Mouse (Mus musculus): ENCODE results near the gene Mybphl.

Gene Mybphl

DNA sequence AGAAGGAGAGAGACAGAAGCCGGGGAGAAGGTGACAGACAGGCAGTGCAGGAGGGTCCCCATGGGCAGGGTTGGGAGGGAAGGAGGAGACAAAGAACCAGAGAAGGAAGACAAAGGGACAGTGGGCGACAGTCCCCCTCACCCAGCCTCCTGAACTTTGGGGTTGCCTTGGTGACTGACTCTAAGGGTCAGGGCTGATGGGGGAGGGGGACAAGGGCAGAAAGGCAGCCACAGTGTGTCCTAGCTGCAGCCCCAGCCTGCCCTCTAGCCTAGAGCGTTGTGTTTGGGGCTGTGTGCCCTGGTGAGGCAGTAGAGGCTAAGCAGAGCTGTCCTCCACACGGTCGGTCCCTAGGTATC lies 45.6 kb downstream of the Mybphl start:
- DNase-seq (ENCODE audit: low spot score), result no peak

DNA sequence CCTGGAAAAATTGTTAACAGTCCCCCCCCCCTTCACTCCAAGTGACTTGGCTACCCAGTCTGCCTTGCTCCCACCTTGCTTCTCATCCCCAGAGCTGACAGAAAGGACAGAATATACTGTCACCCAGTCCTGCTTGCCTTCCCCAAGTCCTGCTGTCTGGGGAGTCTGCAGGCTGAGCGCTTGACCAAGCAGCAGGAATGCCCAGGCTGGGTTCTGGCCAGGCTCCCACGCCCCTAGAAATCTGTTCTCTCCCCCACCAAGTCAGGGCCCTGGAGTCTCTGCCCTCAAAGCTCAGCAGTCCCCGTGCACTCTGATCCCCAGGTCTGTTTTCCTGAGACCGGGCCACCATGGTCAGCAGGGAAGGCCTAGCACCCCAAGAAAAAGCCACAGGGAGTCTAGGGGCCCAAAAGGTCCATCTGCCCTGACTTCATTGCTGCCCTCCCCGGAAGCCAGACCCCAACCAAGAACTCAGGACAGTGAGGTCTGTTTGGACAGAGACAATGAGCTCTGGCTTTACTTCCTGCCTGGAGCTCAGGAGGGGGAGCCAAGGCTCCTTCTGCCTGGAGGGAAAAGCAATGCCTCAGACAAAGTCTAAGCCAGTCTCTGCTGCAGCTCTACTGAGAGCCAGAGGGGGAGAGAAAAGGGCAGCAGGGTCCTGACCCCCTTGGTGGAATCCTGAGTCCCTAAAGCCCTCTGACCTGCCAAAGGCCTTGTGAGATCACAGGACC lies 46.5 kb downstream of the Mybphl start:
- DNase-seq (ENCODE audit: low spot score), result no peak

DNA sequence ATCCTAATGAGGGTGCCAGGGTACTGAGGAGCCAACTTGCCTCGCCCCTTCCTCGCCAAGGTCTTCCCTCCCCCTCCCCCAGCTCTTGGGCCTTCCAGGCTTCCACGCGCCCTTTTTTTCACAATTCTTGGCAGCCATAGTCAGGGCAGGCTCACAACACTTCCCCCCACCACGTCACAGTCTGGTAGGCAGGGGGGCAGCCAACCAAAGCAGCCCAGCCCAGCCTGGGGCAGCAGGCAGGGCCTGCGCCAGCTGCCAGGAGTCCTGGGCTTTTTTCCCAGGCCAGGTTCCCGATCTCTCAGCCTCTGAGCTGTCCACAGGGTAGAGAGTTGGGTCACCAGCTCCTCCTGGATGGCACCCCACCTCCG lies 47.0 kb downstream of the Mybphl start:
- no peak for DNase-seq (ENCODE audit: low spot score)

DNA sequence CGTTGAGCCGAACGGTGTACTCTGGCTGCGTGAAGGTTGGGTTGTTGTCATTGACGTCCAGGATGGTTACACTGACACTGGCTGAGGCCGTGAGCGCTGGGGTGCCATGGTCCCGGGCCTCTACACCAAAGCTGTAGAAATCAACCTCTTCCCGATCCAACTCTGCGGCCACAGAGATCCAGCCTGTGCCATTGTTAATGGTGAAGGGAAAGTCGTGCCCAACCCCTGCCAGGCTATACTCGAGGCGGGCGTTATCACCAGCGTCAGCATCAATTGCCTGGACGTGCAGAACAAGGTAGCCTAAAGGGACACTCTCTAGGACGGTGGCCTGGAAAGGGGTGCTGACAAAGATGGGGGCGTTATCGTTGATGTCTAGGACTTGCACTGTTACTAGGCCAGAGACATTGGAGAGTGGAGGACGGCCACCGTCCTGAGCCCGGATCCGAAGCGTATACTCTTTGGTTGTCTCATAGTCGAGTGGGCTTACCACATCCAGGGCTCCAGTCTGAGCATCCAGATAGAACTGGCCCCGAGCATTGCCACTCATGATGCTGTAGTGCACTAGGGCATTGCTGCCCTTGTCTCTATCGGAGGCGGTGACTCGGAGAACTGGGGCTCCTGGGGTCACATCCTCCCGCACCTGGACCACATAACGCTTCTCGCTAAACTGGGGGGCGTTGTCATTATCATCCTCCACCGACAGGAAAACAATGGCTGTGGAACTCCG lies 49.1 kb downstream of the Mybphl start:
- no peak for DNase-seq (ENCODE audit: low spot score)

DNA sequence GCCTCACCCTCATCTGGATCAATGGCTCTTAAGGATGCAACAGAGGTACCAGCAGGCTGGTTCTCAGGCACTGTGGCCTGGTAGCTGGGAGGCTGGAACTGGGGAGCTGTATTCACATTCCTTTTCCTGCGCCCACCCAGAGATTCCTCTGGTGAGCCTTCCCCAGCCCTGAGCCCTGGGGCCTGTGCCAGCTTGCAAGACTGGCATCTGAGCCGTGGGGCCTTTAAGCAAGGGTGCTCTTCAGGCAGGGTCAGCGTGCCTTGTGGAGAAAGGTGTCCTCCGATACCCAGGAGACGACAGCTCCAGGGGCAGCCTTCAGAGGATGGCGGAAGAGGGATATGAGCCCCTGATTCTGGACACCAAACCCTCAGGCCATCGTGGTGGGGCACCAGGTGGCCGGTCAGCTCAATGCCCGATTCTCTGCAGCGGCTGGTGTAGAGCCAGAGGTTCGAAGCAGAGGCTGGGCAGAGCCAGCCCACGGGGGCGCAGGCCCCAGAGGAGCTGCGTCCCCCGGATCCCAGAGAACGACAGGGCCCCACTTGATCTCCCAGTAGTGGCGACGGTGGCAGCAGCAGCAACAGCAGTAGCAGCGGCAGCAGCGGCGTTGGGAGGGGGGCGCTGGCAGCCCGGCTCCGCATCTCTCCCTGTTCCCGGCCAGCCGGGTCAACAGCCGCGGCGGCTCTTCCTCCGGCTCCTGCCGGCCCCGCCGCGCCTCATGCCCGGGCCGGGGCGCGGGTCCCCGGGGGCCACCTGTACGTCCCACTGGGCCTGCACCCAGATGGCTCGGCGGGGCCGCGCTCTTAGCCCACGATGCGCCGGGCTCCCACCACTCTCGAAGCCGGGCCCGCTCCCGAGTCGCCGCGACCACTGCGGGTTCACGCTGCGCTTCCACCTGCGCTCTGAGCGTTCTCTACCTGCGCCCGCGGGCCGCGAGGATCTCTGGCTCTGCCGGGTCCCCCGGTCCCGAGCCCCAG lies 50.4 kb downstream of the Mybphl start, which contains the start of gene Celsr2:
Celsr2 (minus strand) TSS at position 696 of the 974 bp plus-strand sequence.
- no peak for DNase-seq (ENCODE audit: low spot score)

DNA sequence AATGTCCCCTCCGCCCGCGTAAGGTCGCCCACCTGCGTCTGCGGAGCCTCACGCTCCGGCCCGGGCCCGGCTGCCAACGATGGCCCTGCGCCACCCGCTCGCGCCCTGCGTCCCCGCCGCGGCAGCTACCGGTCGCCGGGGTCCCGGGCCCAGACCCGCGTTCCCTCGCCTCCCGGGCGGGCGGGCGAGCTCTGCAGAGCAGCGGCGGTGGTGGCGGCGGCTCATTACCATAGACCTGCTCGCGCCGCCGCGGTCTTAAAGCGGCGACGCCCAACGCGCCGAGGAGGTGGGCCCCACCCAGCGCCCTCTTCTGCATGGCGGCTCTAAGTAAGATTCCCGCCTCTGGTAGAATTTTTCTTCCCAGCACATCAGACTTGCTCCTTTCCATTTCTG lies 51.1 kb downstream of the Mybphl start:
- peak; percentile 53 for DNase-seq (ENCODE audit: low spot score)

DNA sequence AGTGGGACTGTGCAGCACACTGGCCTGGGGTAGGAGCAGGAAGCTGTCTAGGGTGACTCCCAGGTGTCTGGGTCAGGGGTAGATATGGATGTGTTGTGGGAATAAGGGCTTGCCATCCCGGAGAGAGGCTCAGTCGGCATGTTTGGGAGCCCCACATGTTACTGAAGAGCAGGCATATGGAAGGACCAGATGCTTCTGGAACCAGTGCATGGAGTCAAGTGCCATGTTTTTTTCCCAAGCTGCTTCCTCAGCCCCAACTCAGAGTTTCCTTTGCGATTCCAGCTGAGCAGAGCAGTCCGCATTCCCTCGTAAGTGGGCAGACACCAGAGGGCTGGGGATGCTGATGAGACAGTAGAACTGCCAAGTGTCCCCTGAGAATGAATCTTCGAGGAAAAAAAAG lies 58.3 kb downstream of the Mybphl start:
- no peak for DNase-seq (ENCODE audit: low spot score)

DNA sequence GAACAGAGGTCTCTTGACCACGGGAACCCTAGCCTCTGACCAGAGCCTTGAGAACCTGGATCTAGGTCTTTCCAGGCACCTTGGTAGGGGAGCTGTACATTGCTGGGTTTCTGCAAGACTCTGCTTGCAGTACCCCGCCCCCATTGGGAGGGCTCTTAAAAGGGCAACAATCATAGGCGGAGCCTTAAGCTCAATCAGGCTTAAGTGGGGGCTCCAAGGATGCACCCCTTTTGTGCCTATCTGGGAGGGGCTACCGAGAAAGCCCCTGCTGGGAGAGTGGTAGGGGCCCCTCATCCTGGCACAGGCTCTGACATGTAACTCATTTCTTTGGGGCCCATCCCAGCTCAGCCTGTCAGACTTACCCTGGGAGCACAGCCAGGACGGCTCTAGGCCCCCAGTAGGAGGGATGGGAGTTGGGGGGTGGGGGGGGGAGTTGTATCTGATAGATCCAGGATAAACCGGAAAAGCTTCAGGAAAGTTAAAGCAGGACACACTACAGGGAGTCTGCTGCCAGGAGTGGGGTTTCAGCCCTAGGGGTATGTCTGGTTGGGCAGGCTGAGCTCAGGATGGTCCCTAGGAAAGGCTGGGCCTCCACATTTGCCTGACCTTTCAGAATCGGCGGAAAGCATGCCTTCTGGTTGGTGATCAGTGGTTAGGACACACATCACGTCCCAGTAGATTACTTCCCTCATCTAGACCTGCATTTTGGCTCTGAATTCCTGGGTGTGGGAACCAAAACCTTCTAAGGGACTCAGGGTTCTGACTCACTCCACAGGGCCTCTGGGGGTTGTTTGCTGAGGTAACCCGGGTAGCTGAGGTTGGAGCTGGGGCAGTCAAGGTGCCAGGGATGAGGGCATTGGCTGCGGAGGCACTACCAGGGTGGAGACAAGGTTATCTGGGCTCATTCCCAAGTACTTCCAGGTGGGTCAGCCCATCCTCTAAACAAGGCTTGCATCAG lies 59.4 kb downstream of the Mybphl start:
- DNase-seq (ENCODE audit: low spot score), result no peak

DNA sequence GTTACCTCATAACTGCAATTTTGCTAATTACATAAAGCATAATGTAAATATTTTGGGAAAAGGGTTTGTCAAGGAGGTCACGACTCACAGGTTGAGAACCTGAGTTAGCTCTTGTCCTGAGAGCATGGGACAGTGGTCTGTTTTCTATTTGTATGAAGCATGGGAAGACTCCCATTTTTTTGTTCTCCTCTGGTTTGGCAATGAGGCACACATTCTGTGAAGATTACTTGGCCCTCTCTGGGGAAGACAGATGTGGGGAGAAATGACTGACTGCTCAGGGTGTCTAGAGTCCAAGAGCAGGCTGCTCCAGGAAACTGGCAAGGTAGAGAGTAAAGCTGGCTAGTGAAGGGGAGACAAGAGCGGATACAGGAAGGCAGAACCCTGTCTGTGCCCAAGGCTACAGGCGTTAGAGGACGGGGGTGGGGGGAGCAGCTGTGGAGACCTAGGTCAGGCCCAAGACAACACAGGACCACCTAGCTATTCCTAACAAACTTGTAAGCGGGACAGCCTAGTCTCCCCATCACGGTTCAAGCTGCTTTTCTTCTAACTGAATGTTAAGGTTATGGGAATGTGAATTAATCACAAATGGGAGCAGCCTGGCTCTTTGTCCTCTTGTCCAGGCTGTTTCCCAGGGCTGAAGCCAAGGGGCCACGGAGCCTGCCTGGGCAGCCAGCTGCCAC lies 60.4 kb downstream of the Mybphl start:
- DNase-seq (ENCODE audit: low spot score), result no peak

DNA sequence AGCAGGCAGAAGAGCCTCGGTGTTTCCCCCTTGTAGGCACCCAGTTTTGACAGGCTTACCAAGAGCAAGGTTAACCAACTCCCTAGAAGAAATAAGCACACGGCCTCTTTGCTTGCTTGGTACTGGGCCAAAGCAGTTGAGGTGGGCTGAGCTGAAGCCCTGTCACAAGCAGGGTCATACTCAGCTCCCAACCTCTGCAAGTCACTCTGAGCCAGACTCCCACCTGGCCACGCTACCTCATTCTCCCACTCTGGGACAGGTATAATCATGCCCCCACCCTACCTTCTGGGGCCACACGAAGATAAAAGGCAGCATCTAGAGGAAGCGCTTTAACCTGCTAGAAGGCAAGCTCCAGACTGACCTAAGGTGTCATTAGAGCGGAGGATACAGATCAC lies 60.9 kb downstream of the Mybphl start:
- no peak for DNase-seq (ENCODE audit: low spot score)

Data from ovary, postnatal 14 days (tissue).